Mouse (Mus musculus) cerebellum, postnatal 25 days (tissue): Measurements from ENCODE around the gene Gm12253.

ENCODE experiments used
- DNase-seq, 2 experiments: peaks; one replicate each; pipeline ENCODE4 v3.0.0; 2021; ENCODE audit warnings: mixed read lengths in 2 of 2

The Gm12253 gene

DNA sequence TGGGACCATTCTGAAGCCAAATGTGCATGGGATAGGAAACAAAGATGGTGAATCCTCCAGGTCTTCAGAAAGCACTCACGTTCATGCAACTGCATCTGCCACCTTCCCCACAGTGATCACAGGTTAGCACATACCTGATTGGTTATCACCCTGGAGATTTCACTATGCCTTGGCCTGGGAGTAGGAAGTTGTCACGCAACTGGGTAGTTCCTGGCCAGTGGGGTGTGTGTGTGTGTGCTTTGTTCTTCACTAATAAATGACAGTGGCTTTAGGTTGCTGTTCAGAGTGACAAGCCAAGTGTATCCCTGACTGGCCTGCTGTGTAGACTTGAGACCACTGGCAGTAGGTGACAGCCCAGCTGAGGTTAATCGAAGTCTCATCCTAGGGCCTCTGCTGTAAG, at the start of gene Gm12253:
Gm12253 (plus strand) TSS at position 301 of the 400 bp plus-strand sequence.
- no peak for DNase-seq

DNA sequence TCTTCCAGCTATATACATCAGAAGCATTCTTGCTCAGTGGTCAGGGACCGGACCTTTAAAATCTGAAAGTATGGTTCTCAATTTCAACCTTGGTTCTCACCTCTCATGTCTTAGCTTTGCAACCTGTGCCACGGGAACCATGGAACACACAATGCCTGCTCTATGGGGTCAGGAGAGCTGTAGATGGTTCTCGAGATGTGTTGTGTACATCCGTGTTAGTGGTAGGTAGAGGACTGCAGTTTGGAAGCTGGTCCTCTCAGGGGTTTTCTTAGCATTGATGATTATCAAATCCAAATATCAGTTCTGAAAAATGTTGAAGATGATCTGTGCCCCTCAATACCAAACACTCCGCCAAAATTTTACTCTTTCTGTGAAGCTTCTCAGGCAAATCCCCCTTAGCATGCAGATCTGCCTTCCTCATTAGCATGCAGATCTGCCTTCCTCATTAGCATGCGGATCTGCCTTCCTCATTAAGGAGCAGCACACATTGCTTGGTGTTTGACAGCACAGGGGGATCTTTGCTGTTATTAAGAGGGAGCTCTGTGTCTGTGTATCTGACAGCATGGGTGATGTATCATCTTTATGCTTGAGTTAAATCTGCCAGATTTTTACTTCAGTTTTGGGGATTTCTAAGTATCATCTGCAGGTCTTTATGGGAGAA, 32.2 kb upstream of the Gm12253 start:
- no peak for DNase-seq

DNA sequence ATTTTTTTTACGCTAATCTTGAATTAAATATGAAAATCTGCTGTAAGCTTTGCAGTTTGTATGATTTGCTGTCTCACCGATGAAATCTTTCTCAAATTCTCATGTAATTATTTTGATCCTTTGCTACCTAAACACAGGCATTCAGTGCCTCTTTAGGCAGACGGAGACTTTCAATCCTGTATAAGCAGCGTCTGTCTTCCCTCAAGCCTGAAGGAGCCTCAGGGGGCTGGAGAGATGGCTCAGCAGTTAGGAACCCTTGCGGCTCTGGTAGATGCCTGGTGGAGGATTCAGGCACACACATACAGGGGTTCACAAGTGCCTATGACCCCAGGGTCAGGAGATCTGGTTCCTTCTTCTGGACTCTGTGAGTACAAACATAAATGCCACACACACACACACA, 31.7 kb upstream of the Gm12253 start:
- DNase-seq: no peak

DNA sequence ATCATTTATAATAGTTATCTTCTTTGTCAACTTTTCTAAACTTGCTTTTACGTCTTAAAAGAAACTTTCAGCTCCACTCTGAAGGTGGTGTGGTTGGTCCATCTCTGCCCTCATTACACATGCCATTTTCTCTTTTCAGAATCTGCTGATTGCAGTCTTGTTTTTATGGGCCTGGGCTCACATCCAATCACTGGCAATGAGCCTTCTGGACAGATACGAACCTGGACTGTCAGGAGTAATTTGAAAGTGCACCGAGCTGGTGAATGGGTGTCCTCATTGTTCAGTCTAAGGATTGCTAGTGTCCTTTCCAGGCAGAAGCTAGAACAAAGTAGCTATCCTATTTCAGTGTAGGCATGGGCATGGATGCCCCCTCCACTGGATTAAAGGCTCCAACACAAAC, 24.3 kb upstream of the Gm12253 start:
- peak; percentile 22 to 59 for DNase-seq

DNA sequence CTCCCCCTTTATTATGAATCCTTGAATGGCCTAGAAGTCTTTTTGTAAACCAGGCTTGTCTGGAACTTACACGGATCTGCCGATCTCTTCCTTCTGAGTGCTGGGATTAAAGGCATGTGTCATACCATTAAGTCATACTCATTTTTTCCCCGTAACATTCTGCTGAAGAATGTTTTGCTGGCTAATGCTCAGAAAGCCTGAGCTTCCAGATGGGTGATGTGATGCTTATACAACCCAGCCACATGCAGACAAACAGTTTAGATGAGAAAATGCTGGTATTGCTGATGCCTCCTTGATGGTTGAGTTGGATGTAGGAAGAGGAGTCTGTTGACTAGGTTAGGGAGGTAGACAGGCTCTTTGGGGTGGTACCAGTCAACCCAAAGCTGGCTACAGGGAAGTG, 14.0 kb upstream of the Gm12253 start:
- DNase-seq: no peak

DNA sequence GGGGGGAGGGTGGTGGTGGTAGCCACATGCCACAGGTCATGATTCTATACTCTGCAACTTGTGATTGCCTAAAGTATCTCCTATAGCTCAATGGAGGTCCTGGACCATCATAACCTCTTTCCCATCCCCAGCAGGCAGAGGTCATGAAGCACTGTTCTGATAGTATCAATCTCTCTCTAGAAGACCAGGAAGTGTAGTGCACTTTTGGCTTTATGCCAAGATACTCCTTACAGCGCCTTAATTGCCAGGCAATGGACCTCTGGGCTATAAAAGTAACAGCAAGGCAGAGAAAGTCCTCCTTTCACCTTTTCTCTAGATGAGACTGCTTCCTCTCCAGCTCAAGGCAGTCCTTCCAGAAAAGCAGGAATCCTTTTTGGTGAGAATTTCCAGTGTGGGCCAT, 11.5 kb upstream of the Gm12253 start, which contains the start of gene 1810065E05Rik:
1810065E05Rik (plus strand) TSS at position 297 of the 400 bp plus-strand sequence.
- DNase-seq: no peak

DNA sequence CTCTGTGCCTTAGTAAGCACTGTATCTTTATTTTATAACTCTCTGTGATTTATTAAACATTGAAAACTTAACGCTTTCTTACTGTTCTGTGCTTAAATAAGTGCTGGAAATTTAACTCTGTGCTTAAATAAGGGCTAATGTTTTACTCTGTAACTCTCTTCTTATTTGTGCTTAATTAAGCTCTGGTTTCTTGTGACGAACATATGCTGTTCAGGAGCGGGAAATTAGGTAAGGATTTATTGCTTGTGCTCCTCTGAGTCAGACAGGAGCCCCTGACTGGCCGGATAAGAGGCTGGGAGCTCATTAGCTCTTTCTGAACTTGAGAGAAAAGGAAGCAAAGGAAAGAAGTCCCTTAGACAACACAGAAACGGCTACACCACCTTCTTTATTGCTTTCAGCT, 5.5 kb downstream of the Gm12253 start:
- no peak for DNase-seq

DNA sequence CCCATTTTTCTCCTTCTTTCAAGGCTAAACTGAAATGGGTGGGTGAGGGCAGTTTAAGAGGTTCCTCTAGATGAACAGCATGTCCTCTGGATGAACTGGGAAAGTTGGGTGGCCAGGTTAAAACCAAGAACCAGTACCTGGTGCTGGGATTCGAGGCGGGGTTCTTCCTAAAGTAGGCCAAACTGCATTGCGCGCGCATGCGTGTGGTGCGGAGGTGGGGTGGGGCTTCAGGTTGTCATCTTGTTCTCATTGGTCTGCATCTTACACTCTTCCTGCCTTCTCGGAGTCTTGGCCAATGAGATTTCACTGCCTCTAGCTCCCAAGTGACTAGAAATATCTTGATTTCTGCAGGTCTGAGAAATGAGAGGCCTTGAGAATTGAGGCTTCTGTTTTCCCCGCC, 20.4 kb downstream of the Gm12253 start, which contains the start of gene Lypd9:
Lypd9 (minus strand) TSS at position 165 of the 400 bp plus-strand sequence.
- DNase-seq: no peak

DNA sequence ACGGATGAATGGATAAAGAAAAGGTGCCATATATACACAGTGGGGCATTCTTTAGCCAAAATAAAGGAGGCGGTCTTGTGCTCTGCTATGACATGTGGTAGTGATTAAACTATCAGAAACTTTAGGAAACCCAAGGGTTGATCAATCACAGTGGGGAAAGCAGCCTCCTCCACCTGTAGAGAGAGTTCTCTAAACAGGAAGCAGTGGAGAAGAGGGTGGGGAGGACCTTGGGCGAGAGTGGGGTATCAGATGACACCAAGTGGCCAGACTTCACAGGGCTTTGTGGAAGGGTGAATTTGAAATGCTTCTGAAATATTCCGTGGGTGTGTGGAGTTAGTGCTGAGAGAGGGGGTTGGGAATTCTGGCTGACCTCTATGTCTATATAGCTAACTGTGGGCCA, 21.2 kb downstream of the Gm12253 start:
- no peak for DNase-seq

DNA sequence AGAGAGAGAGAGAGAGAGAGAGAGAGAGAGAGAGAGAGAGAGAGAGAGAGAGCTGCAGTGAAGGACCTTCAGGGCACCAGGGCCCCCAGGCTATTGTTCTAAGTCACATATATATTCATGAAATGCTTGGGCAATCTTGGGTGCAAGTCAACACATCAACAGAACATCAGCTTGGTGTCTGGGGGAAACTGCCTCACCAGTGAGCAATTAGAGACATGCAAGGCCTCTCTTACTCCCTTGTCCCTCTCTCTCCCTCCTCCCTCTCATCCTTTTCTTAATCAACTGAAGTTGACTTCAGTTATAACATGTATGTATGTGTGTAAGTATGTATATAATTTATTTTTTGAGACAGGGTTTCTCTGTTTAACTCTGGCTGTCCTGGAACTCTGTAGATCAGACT, 29.8 kb downstream of the Gm12253 start, which contains the start of gene Olfr30:
Olfr30 (minus strand) TSS at position 101 of the 400 bp plus-strand sequence.
- no peak for DNase-seq
